Mouse (Mus musculus) myocyte (in vitro differentiated cells): ENCODE data around the gene Smg6.
A peak's percentile ranks its signal among the peaks of the same experiment; 100 is the strongest.

ENCODE experiments used
- MYOD1 ChIP-seq, 3 experiments: IDR thresholded peaks; one replicate each; pipeline ENCODE4 v1.6.1; 2011; ENCODE audit warnings: control low read depth in 2 of 3, low read depth in 2 of 3, mild to moderate bottlenecking in 2 of 3, moderate library complexity in 1 of 3; ENCODE audit not compliant: insufficient read length in 2 of 3, control insufficient read depth in 1 of 3
- TCF12 ChIP-seq: IDR thresholded peaks from one replicate; pipeline ENCODE4 v1.6.1; 2011; ENCODE audit warnings: mild to moderate bottlenecking, control low read depth; ENCODE audit not compliant: poor library complexity, insufficient read depth, severe bottlenecking

DNA sequence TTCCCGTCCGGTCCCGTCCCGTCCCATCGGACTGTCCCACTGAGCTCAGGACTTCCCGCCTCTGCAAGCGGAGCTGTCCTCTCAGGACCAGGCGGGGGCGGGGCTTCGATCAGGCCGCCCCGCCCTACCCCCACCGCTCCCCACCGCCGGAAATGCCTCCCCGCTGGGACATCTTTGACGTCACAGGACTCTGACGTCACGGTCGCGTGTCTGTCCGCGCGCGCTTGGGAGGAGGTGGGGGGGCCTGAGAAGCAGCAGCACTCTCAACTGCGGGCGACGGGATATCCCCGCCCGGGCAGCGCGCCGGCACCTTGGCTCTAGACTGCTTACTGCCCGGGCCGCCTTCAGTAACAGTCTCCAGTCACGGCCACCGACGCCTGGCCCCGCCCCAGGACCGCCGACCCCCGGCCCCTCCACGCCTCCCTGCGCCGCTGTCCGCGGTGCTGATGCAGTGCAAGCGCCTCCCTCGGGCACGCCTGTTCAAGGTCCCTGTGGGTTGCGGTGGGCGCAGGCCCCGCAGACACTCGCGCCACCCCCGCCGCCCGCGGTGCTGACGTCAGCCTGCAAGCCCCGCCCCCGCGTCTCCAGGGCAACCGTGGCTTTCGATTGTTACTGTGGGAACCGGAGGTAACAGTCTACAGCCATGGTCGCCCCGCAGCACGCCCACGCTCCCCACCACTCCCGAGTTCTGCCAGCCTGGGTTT is 247.6 kb downstream of the Smg6 start:
- TF ChIP-seq TCF12 (no peak), MYOD1 (IDR thresholded peaks at IDR 0.05; ENCODE audit: control insufficient read depth in 1 of 3, insufficient read length in 2 of 3, low read depth in 2 of 3) (peak in 1 of 3 experiments; percentile 35)
